Mouse (Mus musculus) lung, adult 2 months (tissue): Measurements from ENCODE around the gene Ppm1l.

Source experiments
- CTCF ChIP-seq: fragments of 200-500 bp; IDR thresholded peaks from 2 replicates; pipeline ENCODE4 v1.5.1; 2011; ENCODE audit warnings: mild to moderate bottlenecking, low read length, control low read depth; ENCODE audit not compliant: insufficient read depth
- POLR2A ChIP-seq: fragments of 200-500 bp; IDR thresholded peaks from 2 replicates; pipeline ENCODE4 v1.6.1; 2011; ENCODE audit warnings: low read depth, mild to moderate bottlenecking, control low read depth, low read length, borderline replicate concordance; ENCODE audit errors: extremely low read depth

- no peak for TF ChIP-seq CTCF
- TF ChIP-seq POLR2A = no peak
These were observed 185.3 kb downstream of the Ppm1l start for GRCm38 (mm10) chr3:69502009-69502408.
